Mouse (Mus musculus) C2C12 (cell line): ENCODE measurements around the gene Ubash3a. TPM values are rescaled to one million over a fixed set of nuclear protein-coding genes. Genes with fewer than 3 reads are reported as not detected.

Experiments used
- H3K27me3 ChIP-seq: one replicate; pipeline ENCODE4 v1.6.1; 2011; ENCODE audit not compliant: control insufficient read depth, insufficient read depth, insufficient read length
- H3K36me3 ChIP-seq: one replicate; pipeline ENCODE4 v1.6.1; 2011; ENCODE audit not compliant: control insufficient read depth, insufficient read depth
- H3K4me3 ChIP-seq: one replicate; pipeline ENCODE4 v1.5.1; 2011; ENCODE audit warnings: mild to moderate bottlenecking, control low read depth; ENCODE audit not compliant: poor library complexity, insufficient read depth, severe bottlenecking
- H3K79me2 ChIP-seq: one replicate; pipeline ENCODE4 v1.6.1; 2011; ENCODE audit not compliant: control insufficient read depth, insufficient read depth
- H3K79me3 ChIP-seq: one replicate; pipeline ENCODE4 v1.6.1; 2011; ENCODE audit warnings: low read depth, control low read depth
- H3ac ChIP-seq: one replicate; pipeline ENCODE3; 2011; ENCODE audit warnings: low read depth; ENCODE audit not compliant: control insufficient read depth, insufficient read length
- CEBPB ChIP-seq: IDR thresholded peaks from one replicate; pipeline ENCODE4 v1.6.1; 2011; ENCODE audit warnings: low read depth, mild to moderate bottlenecking, control low read depth, moderate library complexity
- CTCF ChIP-seq: IDR thresholded peaks from one replicate; pipeline ENCODE4 v1.5.1; 2011; ENCODE audit not compliant: control insufficient read depth, insufficient read depth, insufficient read length
- FOSL1 ChIP-seq: IDR thresholded peaks from one replicate; pipeline ENCODE4 v1.8.0; 2011; ENCODE audit warnings: mild to moderate bottlenecking, low read length; ENCODE audit not compliant: poor library complexity, insufficient read depth, severe bottlenecking
- MAX ChIP-seq: IDR thresholded peaks from one replicate; pipeline ENCODE4 v1.6.1; 2011; ENCODE audit warnings: mild to moderate bottlenecking, control low read depth
- MYOD1 ChIP-seq: IDR thresholded peaks from one replicate; pipeline ENCODE4 v1.6.1; 2011; ENCODE audit warnings: low read depth; ENCODE audit not compliant: control insufficient read depth, insufficient read length
- MYOG ChIP-seq: IDR thresholded peaks from one replicate; pipeline ENCODE4 v1.6.1; 2011; ENCODE audit not compliant: control insufficient read depth, insufficient read length; ENCODE audit errors: extremely low read depth
- USF1 ChIP-seq: IDR thresholded peaks from one replicate; pipeline ENCODE4 v1.6.1; 2011; ENCODE audit warnings: low read depth, mild to moderate bottlenecking, control low read depth, moderate library complexity
- polyA plus RNA-seq: library from polyadenylated mRNA; unstranded; fragments of >200 nt; fragmentation: generic; extraction: Trizol; gene quantifications from one replicate; pipeline ENCODE4 v1.2.1, GENCODE M21; 2012; ENCODE audit warnings: missing spikeins

Ubash3a gene
- polyA plus RNA-seq, 1 experiment: not detected

- H3K36me3 ChIP-seq: no peaks in the 10 kb centered on the region
- no peak overlapping the region for H3ac ChIP-seq
- no peak for TF ChIP-seq USF1
- TF ChIP-seq MYOG: no peak
- TF ChIP-seq FOSL1: no peak
- TF ChIP-seq MAX: no peak
- TF ChIP-seq MYOD1: no peak
- no peak for TF ChIP-seq CEBPB
- no peak for TF ChIP-seq CTCF
- peaks cover 9% of the 10 kb centered on the region for H3K27me3 ChIP-seq
- H3K79me3 ChIP-seq: no peaks in the 10 kb centered on the region
- H3K4me3 ChIP-seq: no peak overlapping the region
- H3K79me2 ChIP-seq: no peaks in the 10 kb centered on the region
Observed at GRCm38 (mm10) chr17:31259145-31259544, 51.5 kb downstream of the Ubash3a start.

- Histone ChIP-seq H3K79me2 (no peaks in the 10 kb centered on the region), H3ac (no peak overlapping the region), H3K36me3 (no peaks in the 10 kb centered on the region), H3K27me3 (peaks cover 9% of the 10 kb centered on the region), H3K79me3 (no peaks in the 10 kb centered on the region), H3K4me3 (no peak overlapping the region)
- no peak for TF ChIP-seq MYOD1
- TF ChIP-seq MYOG: no peak
- no peak for TF ChIP-seq CTCF
- TF ChIP-seq CEBPB: no peak
- no peak for TF ChIP-seq FOSL1
- TF ChIP-seq USF1: no peak
- no peak for TF ChIP-seq MAX
Observed at GRCm38 (mm10) chr17:31259825-31260224, 52.2 kb downstream of the Ubash3a start.

GRCm38 (mm10) chr17:31260430-31260829 is 52.8 kb downstream of the Ubash3a start:
- H3K4me3 ChIP-seq: no peak overlapping the region
- H3K36me3 ChIP-seq: no peaks in the 10 kb centered on the region
- TF ChIP-seq MYOD1 (no peak), CTCF (no peak)
- no peaks in the 10 kb centered on the region for H3K79me3 ChIP-seq
- H3ac ChIP-seq: no peak overlapping the region
- H3K27me3 ChIP-seq: peaks cover 9% of the 10 kb centered on the region
- no peaks in the 10 kb centered on the region for H3K79me2 ChIP-seq

- TF ChIP-seq FOSL1 (no peak), MAX (no peak), CTCF (no peak), CEBPB (no peak), USF1 (no peak), MYOD1 (no peak), MYOG (no peak)
- no peaks in the 10 kb centered on the region for H3K36me3 ChIP-seq
- H3K79me3 ChIP-seq: no peaks in the 10 kb centered on the region
- H3K27me3 ChIP-seq: peaks cover 16% of the 10 kb centered on the region
- H3K4me3 ChIP-seq: no peak overlapping the region
- no peaks in the 10 kb centered on the region for H3K79me2 ChIP-seq
- no peak overlapping the region for H3ac ChIP-seq
Observed at GRCm38 (mm10) chr17:31261352-31261751, 53.7 kb downstream of the Ubash3a start.

- Histone ChIP-seq H3ac (no peak overlapping the region), H3K79me3 (no peaks in the 10 kb centered on the region), H3K36me3 (no peaks in the 10 kb centered on the region), H3K27me3 (peaks cover 23% of the 10 kb centered on the region), H3K79me2 (no peaks in the 10 kb centered on the region), H3K4me3 (no peak overlapping the region)
- TF ChIP-seq MAX: no peak
- no peak for TF ChIP-seq USF1
- no peak for TF ChIP-seq FOSL1
- TF ChIP-seq CTCF: no peak
- no peak for TF ChIP-seq CEBPB
- no peak for TF ChIP-seq MYOG
- no peak for TF ChIP-seq MYOD1
Observed at GRCm38 (mm10) chr17:31262715-31263114, 55.0 kb downstream of the Ubash3a start.

- Histone ChIP-seq H3K27me3 (peaks cover 25% of the 10 kb centered on the region), H3K79me3 (no peaks in the 10 kb centered on the region), H3K4me3 (no peak overlapping the region), H3K36me3 (no peaks in the 10 kb centered on the region), H3K79me2 (no peaks in the 10 kb centered on the region), H3ac (no peak overlapping the region)
- no peak for TF ChIP-seq MAX
- no peak for TF ChIP-seq MYOG
- no peak for TF ChIP-seq CEBPB
- TF ChIP-seq MYOD1: no peak
- TF ChIP-seq CTCF: no peak
- no peak for TF ChIP-seq USF1
- TF ChIP-seq FOSL1: no peak
Observed at GRCm38 (mm10) chr17:31263770-31264169, 56.1 kb downstream of the Ubash3a start.
